Mouse (Mus musculus): Measurements from ENCODE around the gene 1110004F10Rik. TPM values are rescaled to one million over a fixed set of nuclear protein-coding genes. Genes with fewer than 3 reads are reported as not detected.

The 1110004F10Rik gene
- total RNA-seq, 1 experiment from 2014 or later = 108 TPM

- ATAC-seq (ENCODE audit: extremely low read depth, insufficient number of reproducible peaks, low FRiP score, poor library complexity, severe bottlenecking) = peak; percentile 60
Measured at GRCm38 (mm10) chr7:116084366-116084765, 45.2 kb downstream of the 1110004F10Rik start, which contains the start of gene Gm4353. Gm4353 (minus strand) TSS chr7:116084635.

DNA sequence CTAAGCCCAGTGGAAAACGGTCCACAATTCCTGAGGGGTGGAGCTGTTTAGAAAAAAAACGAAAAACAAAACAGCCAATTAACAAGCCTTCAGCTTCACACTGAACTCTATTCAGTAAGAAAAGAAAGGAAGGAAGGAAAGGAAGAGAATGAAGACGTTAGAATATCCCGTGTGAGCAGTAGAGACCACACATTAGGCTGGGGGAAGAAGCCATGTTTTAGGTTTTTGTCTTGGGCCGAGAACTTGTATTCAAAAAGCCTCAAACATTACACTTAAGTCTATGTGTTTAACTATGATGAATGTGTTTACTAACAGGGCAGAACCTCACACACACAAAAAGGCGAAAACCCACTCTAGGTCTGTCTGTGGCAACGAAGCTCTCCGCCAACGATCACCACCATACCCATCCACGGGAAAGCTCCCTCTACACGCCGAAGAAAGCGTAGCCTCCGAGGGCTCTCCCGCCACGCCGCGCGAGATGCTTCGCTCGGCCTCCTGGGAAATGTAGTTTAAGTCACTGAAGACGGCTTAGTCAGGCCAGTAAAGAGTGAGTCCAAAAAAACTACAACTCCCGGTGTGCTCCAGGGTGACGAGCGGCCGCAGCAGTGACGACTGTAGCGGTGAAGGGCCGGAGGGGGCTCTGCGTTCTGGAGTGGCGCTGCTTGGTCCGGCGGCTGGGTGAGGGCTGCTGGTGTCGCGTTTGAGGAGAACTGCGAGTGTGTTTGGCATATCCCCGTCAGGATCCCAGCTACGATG is 53.7 kb downstream of the 1110004F10Rik start:
- peak; percentile 99 for ATAC-seq (ENCODE audit: extremely low read depth, insufficient number of reproducible peaks, low FRiP score, poor library complexity, severe bottlenecking)

DNA sequence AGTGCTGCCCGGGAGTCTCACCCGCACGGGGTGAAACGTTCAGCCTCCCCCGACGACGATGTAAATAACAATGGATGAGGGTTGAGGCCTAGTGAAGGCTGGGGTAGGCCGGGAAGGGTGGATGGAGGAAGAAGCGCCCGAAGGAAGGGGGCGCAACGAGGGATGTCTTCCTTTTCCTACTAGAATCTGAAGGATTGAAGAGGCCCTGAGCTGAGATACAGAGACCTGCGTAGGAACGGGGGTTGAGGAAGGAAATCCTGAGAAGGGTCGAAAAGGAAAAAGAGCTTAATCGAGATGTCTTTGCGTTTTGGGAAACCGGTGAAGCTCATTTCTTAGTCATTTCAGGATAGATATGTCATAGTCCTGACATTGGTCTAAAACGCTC is 54.3 kb downstream of the 1110004F10Rik start:
- peak; percentile 28; the same call in 1 of the 2 replicates for ATAC-seq (ENCODE audit: extremely low read depth, insufficient number of reproducible peaks, low FRiP score, poor library complexity, severe bottlenecking)

DNA sequence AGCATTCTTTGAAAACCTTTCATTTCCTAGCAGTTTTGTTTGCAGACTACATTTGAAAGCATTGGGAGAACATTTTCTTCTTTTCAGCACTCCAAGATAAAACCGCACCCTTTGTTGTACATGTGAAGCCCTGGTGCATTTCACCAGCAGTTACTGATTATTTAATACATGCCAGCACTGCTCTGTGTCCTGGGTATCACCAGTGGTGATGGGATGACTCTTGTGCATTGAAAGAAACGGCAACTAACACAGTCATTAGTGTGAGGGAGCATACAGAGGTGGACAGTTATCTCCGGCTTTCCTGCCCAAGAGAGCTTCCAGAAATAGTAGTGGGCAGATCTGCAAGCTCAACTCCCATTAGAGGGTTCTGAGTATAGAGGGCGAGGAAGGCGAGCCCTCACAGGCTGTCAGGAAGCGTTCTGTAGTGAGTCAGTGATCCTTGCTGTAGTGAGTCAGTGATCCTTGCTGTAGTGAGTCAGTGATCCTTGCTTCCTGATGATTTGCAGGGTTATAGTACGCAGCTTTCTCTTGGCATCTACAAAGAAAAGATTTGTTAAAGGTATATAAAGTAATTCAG is 60.8 kb downstream of the 1110004F10Rik start:
- ATAC-seq (ENCODE audit: extremely low read depth, insufficient number of reproducible peaks, low FRiP score, poor library complexity, severe bottlenecking) = no peak

DNA sequence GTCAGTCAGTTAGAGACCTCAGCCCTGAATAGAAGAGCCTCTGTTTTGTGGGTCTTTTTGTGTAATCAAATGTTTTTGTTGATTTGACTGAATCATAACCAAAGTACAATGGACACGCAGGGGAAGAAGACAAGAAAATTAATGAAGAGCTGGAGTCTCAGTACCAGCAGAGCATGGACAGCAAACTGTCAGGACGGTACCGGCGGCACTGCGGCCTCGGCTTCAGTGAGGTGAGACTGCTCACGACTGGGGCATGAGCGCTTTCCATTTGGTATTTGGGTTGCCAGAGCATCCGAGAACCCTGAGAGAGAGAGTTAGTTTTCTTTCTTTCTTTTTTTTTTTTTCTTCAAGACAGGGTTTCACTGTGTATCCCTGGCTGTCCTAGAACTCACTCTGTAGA is 63.9 kb downstream of the 1110004F10Rik start:
- no peak for ATAC-seq (ENCODE audit: extremely low read depth, insufficient number of reproducible peaks, low FRiP score, poor library complexity, severe bottlenecking)

DNA sequence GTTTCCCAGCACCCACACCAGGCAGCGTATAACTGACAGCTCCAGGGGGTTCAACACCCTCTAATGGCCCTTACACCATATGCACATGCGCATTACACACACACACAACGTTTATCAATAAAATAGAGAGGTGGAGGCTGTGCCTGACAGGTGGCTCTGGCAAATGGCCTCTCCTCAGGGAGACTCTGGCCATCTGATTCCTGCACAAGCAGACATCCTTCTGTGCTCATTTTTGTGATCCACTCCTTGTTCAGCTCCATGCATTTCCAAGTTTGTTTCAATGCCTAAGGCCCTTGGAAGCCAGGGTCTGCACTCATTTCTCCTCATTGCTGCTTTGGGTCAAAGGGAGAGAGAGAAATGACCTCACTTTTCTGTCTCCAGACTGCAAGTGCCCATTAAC is 71.5 kb downstream of the 1110004F10Rik start:
- ATAC-seq (ENCODE audit: extremely low read depth, insufficient number of reproducible peaks, low FRiP score, poor library complexity, severe bottlenecking) = no peak

- ATAC-seq (ENCODE audit: extremely low read depth, insufficient number of reproducible peaks, low FRiP score, poor library complexity, severe bottlenecking) = no peak
Measured at GRCm38 (mm10) chr7:116111546-116111945, 72.3 kb downstream of the 1110004F10Rik start.

GRCm38 (mm10) chr7:116115216-116115930 is 76.2 kb downstream of the 1110004F10Rik start:
- ATAC-seq (ENCODE audit: extremely low read depth, insufficient number of reproducible peaks, low FRiP score, poor library complexity, severe bottlenecking) = no peak

- no peak for ATAC-seq (ENCODE audit: extremely low read depth, insufficient number of reproducible peaks, low FRiP score, poor library complexity, severe bottlenecking)
Measured at GRCm38 (mm10) chr7:116115991-116116390, 76.8 kb downstream of the 1110004F10Rik start.

DNA sequence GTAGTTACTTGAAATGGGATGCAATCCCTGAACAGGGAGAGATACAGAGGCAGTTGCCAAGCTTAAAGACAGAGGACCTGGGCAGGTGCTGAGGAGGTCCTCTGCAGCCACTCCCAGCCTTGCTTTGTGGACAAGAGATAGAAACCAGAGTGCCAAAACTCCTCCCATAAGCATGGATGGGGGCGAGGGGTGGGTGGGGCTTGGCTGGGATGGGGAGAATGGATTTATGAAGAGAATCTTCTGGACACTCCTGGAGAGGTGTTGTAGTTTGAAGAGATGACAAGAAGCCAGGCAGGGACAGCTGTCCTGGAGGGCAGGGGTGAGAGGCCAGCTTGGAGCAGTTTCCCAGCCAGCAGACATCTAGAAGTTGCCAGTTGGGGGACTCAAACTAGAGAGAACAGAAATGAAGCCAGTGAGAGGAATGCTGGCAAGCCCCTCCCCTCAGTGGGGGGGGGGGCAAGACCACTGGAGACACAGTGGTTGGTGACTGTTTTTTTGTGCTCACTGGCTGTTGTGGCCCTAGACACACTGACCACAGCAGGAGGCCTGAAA is 80.2 kb downstream of the 1110004F10Rik start:
- ATAC-seq (ENCODE audit: extremely low read depth, insufficient number of reproducible peaks, low FRiP score, poor library complexity, severe bottlenecking) = no peak

- no peak for ATAC-seq (ENCODE audit: extremely low read depth, insufficient number of reproducible peaks, low FRiP score, poor library complexity, severe bottlenecking)
Measured at GRCm38 (mm10) chr7:116120737-116121136, 81.5 kb downstream of the 1110004F10Rik start.

GRCm38 (mm10) chr7:116121202-116121601 is 82.0 kb downstream of the 1110004F10Rik start:
- no peak for ATAC-seq (ENCODE audit: extremely low read depth, insufficient number of reproducible peaks, low FRiP score, poor library complexity, severe bottlenecking)

- no peak for ATAC-seq (ENCODE audit: extremely low read depth, insufficient number of reproducible peaks, low FRiP score, poor library complexity, severe bottlenecking)
Measured at GRCm38 (mm10) chr7:116122981-116123596, 83.9 kb downstream of the 1110004F10Rik start.

GRCm38 (mm10) chr7:116123597-116123985 is 84.4 kb downstream of the 1110004F10Rik start:
- no peak for ATAC-seq (ENCODE audit: extremely low read depth, insufficient number of reproducible peaks, low FRiP score, poor library complexity, severe bottlenecking)

DNA sequence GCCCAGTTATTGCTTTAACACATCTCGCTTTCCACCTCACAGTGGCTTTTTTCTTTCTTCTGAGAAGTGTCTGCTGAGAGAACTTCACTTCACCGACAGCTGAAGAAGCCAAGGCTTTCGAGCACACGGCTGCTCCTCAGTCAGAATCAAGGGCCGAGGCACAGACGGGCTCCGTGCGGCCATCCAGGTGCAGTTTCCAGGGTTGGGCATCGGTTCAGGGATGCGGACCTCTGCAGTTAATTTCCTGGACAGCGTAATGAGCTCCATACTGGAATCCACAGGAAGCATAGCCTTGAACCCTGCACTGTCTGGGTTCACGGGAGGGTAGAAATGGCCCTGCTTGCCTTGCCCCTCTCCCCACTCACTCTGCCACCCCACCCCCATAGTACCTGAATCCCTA is 84.9 kb downstream of the 1110004F10Rik start:
- ATAC-seq (ENCODE audit: extremely low read depth, insufficient number of reproducible peaks, low FRiP score, poor library complexity, severe bottlenecking) = no peak

- ATAC-seq (ENCODE audit: extremely low read depth, insufficient number of reproducible peaks, low FRiP score, poor library complexity, severe bottlenecking) = no peak
Measured at GRCm38 (mm10) chr7:116125671-116126070, 86.5 kb downstream of the 1110004F10Rik start.

DNA sequence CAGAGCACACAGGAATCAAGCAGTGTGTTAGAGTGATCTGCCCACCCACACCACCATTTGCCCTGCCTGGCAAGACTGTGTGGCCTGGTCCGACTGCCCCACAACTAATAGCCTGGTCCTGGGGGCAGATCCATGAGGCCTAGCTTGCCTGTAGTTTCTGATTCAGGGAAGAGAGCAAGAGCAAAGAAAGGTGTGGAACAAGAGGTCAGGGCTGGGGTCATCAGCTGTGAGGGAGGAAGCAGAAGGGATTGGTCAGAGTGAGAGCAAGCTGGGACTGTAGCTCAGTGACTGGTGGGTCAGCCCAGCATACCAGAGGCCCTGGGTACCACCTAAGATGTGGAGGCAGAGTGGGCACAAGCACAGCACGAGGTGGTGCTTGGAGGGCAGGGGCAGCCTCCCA is 87.9 kb downstream of the 1110004F10Rik start:
- ATAC-seq (ENCODE audit: extremely low read depth, insufficient number of reproducible peaks, low FRiP score, poor library complexity, severe bottlenecking) = no peak

DNA sequence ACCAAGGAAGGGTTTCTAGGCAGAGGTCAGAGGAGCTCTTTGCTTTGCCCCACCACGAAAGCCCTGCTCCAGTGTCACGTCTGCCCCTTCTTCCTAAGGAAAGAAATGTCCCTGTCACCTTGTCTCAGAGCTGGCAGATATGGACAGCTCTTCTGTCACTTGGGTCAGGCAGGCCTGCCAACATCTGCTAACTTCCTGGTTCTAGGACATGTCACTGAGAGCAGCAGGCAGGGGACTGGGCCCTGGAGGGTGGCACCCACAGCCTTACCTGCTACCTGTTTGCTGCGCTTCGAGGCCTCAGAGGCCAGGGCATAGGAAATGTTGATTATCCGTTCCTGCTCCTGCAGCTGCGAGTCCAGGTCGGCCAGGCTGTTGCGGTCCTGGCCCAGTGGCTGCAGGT is 89.1 kb downstream of the 1110004F10Rik start:
- no peak for ATAC-seq (ENCODE audit: extremely low read depth, insufficient number of reproducible peaks, low FRiP score, poor library complexity, severe bottlenecking)

- no peak for ATAC-seq (ENCODE audit: extremely low read depth, insufficient number of reproducible peaks, low FRiP score, poor library complexity, severe bottlenecking)
Measured at GRCm38 (mm10) chr7:116129374-116129773, 90.2 kb downstream of the 1110004F10Rik start.

Measured in neutrophil, adult 5-6 weeks (primary cell).